Mouse (Mus musculus) embryonic facial prominence, embryonic 14.5 days (tissue): Measurements from ENCODE around the gene Aktip. TPM values are rescaled to one million over a fixed set of nuclear protein-coding genes. Genes with fewer than 3 reads are reported as not detected.

ENCODE experiments used
- ATAC-seq: fragments of 200-750 bp; cut with Nextera tagmentation; 2 replicates; pipeline ENCODE4 v1.8.0; 2017; ENCODE audit warnings: low read depth, moderate number of reproducible peaks, moderate TSS enrichment
- DNase-seq: peaks from one replicate; pipeline ENCODE4 v3.0.0-alpha.2; 2015; ENCODE audit warnings: low spot score
- H3K27ac ChIP-seq: fragments of 300-500 bp; sonication (generic); replicated peaks from 2 replicates; pipeline ENCODE4 v1.5.1; 2014; ENCODE audit warnings: low read depth, mild to moderate bottlenecking, low read length, moderate library complexity
- H3K27me3 ChIP-seq: fragments of 300-500 bp; sonication (generic); replicated peaks from 2 replicates; pipeline ENCODE4 v1.6.1; 2014; ENCODE audit warnings: low read length; ENCODE audit not compliant: control insufficient read depth, insufficient read depth
- H3K36me3 ChIP-seq: fragments of 300-500 bp; sonication (generic); 2 replicates; pipeline ENCODE4 v1.6.1; 2014; ENCODE audit warnings: low read length, mixed read lengths; ENCODE audit not compliant: control insufficient read depth, insufficient read depth
- H3K4me1 ChIP-seq: fragments of 300-500 bp; sonication (generic); 2 replicates; pipeline ENCODE4 v1.6.1; 2014; ENCODE audit warnings: antibody characterized with exemption, low read length; ENCODE audit not compliant: control insufficient read depth, insufficient read depth
- H3K4me2 ChIP-seq: fragments of 300-500 bp; sonication (generic); 2 replicates; pipeline ENCODE4 v1.6.1; 2014; ENCODE audit warnings: low read depth, mild to moderate bottlenecking, low read length, moderate library complexity, mixed read lengths
- H3K4me3 ChIP-seq: fragments of 300-500 bp; sonication (generic); 2 replicates; pipeline ENCODE4 v1.5.1; 2014; ENCODE audit warnings: low read depth, mild to moderate bottlenecking, low read length
- H3K9ac ChIP-seq: fragments of 300-500 bp; sonication (generic); 2 replicates; pipeline ENCODE4 v1.6.1; 2014; ENCODE audit warnings: low read depth, mild to moderate bottlenecking, low read length, moderate library complexity, mixed read lengths
- H3K9me3 ChIP-seq: fragments of 300-500 bp; sonication (generic); 2 replicates; pipeline ENCODE4 v1.6.1; 2016; ENCODE audit warnings: low read length; ENCODE audit not compliant: control insufficient read depth
- WGBS: fragments of 180-500 bp; shearing (Covaris S2); extraction: QIAGEN DNeasy Blood & Tissue Kit; methylation state at CpG from one replicate; pipeline ENCODE4 v1.1.7; 2014; 5-methylcytosine and 5-hydroxymethylcytosine counted together
- polyA plus RNA-seq: library from polyadenylated mRNA; unstranded; fragments of >200 nt; fragmentation: Nextera tagmentation; extraction: Ambion mirVana; gene quantifications from 2 replicates; pipeline ENCODE4 v1.2.1, GENCODE M21; 2014

Gene Aktip
- polyA plus RNA-seq, 1 experiment from 2014 or later: 58.5 TPM

DNA sequence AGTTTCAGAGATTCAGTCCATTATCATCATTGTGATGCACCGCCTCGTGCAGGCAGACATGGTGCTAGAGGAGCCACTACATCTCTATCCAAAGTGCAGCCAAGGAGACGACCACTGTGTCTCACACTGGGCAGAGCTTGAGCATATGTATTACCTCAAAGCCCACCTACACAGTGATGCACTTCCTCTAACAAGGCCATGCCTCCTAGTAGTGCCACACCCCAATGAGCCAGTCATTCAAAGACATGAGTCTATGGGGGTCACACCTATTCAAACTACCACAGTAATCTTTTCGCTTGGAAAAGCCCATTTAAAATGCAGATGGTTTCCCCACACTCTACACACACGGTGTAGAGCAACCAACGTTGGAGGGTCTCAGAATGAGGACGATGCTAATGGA is 48.2 kb downstream of the Aktip start:
- Histone ChIP-seq H3K9ac (no peak overlapping the region), H3K4me3 (no peak overlapping the region), H3K36me3 (no peaks in the 10 kb centered on the region), H3K27ac (no peak overlapping the region), H3K9me3 (no peaks in the 10 kb centered on the region), H3K27me3 (no peaks in the 10 kb centered on the region), H3K4me1 (no peaks in the 10 kb centered on the region), H3K4me2 (no peak overlapping the region)
- no peak for ATAC-seq
- DNase-seq: no peak
- 89% methylated on average over 7 of the region's 7 CpGs for WGBS

DNA sequence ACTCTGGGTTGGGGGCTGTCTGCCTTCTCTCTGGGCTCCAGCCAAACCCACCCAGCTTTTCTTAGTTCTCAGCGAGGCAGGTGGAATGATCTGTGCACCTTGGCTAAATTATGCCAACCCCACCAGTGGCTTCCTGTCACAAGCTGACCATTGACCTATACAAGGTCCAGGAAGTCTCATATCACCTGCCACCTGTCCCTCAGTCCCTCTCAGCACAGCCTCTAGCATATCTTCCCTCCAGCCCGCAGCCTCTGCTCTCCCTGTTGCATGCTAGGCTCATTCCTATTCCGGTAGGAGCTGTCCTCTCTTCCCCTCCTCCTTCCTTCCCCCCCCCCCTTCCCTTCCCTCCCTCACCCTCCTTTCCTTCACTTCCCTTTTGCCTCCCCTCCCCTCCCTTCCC is 50.5 kb downstream of the Aktip start:
- Histone ChIP-seq H3K4me2 (no peak overlapping the region), H3K9ac (no peak overlapping the region), H3K4me3 (no peak overlapping the region), H3K27ac (no peak overlapping the region), H3K27me3 (no peaks in the 10 kb centered on the region), H3K9me3 (no peaks in the 10 kb centered on the region), H3K4me1 (no peaks in the 10 kb centered on the region), H3K36me3 (no peaks in the 10 kb centered on the region)
- ATAC-seq (no peak), DNase-seq (no peak)
- 52% methylated on average over 3 of the region's 3 CpGs for WGBS

DNA sequence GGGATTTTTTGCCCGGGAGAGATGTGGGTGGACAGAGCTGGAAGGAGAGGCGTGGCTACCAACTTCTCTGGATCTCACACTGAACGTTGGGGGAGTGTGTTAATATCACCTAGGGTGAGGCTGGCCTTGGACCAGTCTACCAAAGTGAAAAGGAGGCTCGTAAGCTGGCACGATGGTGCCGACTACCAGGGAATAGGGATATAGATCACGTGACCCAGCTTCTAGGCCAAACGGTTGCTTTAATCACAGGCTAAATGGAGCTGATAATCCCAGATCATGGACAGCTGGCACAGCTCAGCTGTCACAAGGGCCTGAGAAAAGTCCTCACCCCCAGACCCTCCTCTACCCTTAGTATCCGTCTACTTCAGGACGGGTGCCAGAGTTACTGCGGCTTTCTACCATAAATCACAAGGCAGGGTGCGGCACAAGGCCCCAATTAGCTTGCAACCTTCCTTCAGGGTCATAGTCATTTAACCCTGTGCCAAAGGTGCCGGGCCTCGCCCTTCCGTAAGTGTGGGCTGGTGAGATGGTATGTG is 51.1 kb downstream of the Aktip start:
- ATAC-seq (peak; percentile 27; the same call in 1 of the 2 replicates), DNase-seq (peak; percentile 16)
- H3K4me1 ChIP-seq: no peaks in the 10 kb centered on the region
- H3K4me2 ChIP-seq: no peak overlapping the region
- 76% methylated on average over 15 of the region's 15 CpGs for WGBS
- no peak overlapping the region for H3K27ac ChIP-seq
- no peak overlapping the region for H3K4me3 ChIP-seq
- H3K9ac ChIP-seq: no peak overlapping the region
- no peaks in the 10 kb centered on the region for H3K9me3 ChIP-seq
- H3K36me3 ChIP-seq: no peaks in the 10 kb centered on the region
- no peaks in the 10 kb centered on the region for H3K27me3 ChIP-seq

DNA sequence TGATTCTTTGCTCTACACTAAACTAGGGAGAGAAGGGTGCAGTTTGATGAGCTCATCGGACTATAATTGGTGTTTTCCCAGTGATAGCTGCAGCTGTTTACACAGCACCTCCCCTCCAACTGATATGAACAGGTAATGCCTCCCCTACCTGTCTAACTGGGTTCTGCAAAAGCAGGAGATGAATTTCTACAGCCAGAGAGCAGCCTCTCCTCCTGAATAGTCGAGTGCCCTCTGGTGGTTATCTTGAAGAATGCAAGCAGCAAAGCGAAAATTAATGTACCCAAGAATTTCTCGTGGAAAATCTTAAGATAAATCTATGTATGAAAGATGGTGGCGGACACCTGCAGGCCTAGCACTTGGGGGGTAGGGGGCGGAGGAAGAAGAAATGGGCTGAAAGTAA is 52.1 kb downstream of the Aktip start:
- DNase-seq (peak; percentile 71), ATAC-seq (peak; percentile 51)
- no peak overlapping the region for H3K9ac ChIP-seq
- WGBS: 9% methylated on average over 6 of the region's 6 CpGs
- no peaks in the 10 kb centered on the region for H3K9me3 ChIP-seq
- H3K4me2 ChIP-seq: no peak overlapping the region; the same call in 1 of the 2 replicates
- no peaks in the 10 kb centered on the region for H3K4me1 ChIP-seq
- no peak overlapping the region for H3K27ac ChIP-seq
- no peak overlapping the region for H3K4me3 ChIP-seq
- H3K27me3 ChIP-seq: no peaks in the 10 kb centered on the region
- H3K36me3 ChIP-seq: no peaks in the 10 kb centered on the region

DNA sequence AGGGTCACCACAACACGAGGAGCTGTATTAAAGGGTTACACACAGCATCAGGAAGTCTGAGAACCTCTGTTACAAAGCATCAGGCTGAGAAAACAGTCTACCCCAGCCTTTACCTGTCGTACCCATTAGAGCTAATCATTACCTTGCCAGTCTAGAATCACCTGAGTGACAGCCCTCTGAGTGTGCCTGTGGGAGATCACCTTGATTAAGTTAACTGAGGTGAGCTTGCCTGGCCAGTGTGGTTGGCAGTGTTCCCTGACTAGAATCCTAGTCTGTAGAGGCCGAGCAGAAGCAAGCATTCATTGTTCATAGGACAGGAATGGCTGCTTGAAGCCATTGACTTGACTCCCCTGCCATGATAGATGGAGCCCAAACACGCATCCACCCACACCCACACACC is 58.9 kb downstream of the Aktip start:
- H3K4me1 ChIP-seq: no peaks in the 10 kb centered on the region
- DNase-seq: no peak
- no peak for ATAC-seq
- no peaks in the 10 kb centered on the region for H3K9me3 ChIP-seq
- no peak overlapping the region for H3K4me3 ChIP-seq
- H3K27me3 ChIP-seq: no peaks in the 10 kb centered on the region
- no peak overlapping the region for H3K4me2 ChIP-seq
- H3K9ac ChIP-seq: no peak overlapping the region
- no peak overlapping the region for H3K27ac ChIP-seq
- WGBS: 79% methylated on average over 4 of the region's 4 CpGs
- H3K36me3 ChIP-seq: no peaks in the 10 kb centered on the region

DNA sequence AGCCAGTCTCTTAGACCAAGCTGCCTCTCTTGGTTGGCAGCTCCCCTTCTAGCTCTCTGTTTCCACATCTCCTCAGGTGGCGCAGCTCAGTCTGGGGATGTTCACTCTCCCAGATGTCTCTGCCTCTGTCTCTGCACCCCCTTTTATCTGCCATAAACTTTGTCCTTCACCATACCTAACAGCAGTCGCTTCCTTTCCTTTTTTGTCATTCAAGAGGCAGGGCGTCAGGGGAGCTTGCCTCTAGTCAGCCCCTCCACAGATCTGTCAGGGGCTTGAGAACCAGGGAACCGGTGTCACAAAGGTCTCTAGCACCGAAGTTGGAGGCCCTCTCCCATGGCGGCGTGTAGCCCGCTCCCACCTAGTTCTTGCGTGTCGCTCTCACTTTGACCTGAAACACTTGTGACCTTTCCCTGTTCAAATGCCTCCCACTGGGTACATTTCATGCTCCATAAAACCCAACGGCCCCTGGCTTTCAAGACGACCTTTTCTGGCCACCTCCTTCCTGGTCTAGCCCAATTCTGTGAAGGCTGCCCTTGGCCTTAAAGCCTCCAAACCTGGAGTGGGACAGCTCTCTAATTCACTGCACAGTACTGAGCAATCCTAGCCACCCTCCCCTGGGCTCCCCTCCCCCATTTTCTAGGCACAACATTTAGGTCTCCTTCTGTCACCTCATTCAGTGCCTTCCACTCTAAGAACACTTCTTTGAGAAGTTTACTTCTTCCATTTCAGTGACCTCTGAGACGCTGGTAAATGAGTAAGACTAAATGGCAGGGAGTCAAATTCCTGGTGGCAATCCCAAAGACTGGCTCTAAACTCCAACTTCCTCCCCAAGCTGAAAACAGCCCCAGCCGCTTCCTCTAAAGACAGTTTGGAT is 64.2 kb downstream of the Aktip start:
- Histone ChIP-seq H3K9me3 (no peaks in the 10 kb centered on the region), H3K27ac (no peak overlapping the region), H3K4me1 (peaks cover 9% of the 10 kb centered on the region; the same call in 1 of the 2 replicates), H3K27me3 (no peaks in the 10 kb centered on the region), H3K36me3 (no peaks in the 10 kb centered on the region), H3K9ac (no peak overlapping the region), H3K4me2 (no peak overlapping the region), H3K4me3 (no peak overlapping the region)
- 69% methylated on average over 14 of the region's 14 CpGs for WGBS
- ATAC-seq: no peak
- no peak for DNase-seq

DNA sequence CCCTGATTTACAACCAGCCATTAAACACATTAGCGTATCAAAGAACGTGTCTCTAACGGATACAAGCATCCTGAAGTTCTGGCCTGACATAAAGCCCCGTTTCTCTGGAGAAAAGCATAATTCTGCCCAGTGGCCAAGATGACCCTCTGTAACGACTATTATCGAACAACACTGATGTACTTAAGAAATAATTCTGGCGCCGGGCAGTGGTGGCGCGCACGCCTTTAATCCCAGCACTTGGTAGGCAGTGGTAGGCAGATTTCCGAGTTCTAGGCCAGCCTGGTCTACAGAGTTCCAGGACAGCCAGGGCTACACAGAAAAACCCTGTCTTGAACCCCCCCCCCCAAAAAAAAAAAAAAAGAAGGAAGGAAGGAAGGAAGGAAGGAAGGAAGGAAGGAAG is 65.1 kb downstream of the Aktip start:
- ATAC-seq (no peak), DNase-seq (no peak)
- H3K4me1 ChIP-seq: peaks cover 9% of the 10 kb centered on the region; the same call in 1 of the 2 replicates
- peaks cover 5% of the 10 kb centered on the region; the same call in 1 of the 2 replicates for H3K36me3 ChIP-seq
- H3K4me3 ChIP-seq: peak overlapping the region; percentile 93
- H3K9ac ChIP-seq: peak overlapping the region; percentile 56; the same call in 1 of the 2 replicates
- 57% methylated on average over 12 of the region's 12 CpGs for WGBS
- H3K27ac ChIP-seq: peak overlapping the region; percentile 57; the same call in 1 of the 2 replicates
- H3K9me3 ChIP-seq: no peaks in the 10 kb centered on the region
- peak overlapping the region; percentile 53 for H3K4me2 ChIP-seq
- no peaks in the 10 kb centered on the region for H3K27me3 ChIP-seq

DNA sequence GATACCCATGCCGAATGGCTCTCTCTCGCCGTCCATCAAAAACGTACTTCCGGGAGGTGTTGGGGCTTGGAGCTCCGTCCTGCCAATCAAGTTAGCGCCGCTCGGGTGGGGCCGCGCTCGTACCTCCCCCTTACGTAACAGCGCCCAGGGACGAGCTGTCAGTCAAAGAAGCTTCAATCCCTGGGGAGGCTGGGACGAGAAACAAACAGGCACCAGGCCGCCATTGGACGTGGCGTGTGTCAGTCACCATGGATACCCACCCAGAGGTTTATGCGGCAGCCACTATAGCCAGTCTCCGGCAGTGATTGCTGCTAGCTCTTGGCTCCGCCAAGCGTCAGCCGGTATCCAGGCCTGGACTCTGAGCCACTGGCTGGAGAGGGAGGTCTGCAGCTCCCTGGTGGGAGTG is 65.7 kb downstream of the Aktip start:
- peak overlapping the region; percentile 57 for H3K27ac ChIP-seq
- no peaks in the 10 kb centered on the region for H3K9me3 ChIP-seq
- ATAC-seq (peak; percentile 98), DNase-seq (peak; percentile 100)
- H3K4me1 ChIP-seq: peaks cover 9% of the 10 kb centered on the region; the same call in 1 of the 2 replicates
- no peaks in the 10 kb centered on the region for H3K27me3 ChIP-seq
- H3K4me3 ChIP-seq: peak overlapping the region; percentile 93
- peak overlapping the region; percentile 56 for H3K9ac ChIP-seq
- H3K36me3 ChIP-seq: peaks cover 9% of the 10 kb centered on the region
- 1% methylated on average over 16 of the region's 24 CpGs for WGBS
- peak overlapping the region; percentile 53 for H3K4me2 ChIP-seq
